Mouse (Mus musculus): ENCODE measurements around the gene Ablim1. TPM values are rescaled to one million over a fixed set of nuclear protein-coding genes. Genes with fewer than 3 reads are reported as not detected.
A peak's percentile ranks its signal among the peaks of the same experiment; 100 is the strongest.

Gene Ablim1
- polyA plus RNA-seq, 1 experiment from 2014 or later, result 26.6 TPM

DNA sequence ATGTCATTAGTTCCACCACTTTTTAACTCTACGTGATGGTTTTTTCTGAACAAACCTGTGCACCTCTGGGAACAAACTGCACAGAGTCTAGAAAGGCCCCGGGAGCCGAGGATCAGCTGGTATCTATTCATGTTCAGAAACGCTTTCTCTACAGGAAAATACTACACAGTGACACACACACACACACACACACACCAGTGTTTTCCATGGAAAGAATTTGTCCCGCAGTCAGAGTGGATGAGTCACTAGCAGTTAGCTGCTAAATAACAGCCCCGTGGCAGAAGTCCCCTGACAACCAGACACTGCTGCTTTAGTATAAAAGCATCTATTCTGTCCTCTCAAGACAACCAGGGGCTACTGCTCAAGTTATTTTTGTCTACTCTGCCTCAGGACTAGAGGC lies 115.4 kb downstream of the Ablim1 start:
- ATAC-seq (ENCODE audit: low FRiP score), result no peak
- 31% methylated on average over 6 of the region's 6 CpGs for WGBS
- H3K9ac ChIP-seq, result no peak overlapping the region

DNA sequence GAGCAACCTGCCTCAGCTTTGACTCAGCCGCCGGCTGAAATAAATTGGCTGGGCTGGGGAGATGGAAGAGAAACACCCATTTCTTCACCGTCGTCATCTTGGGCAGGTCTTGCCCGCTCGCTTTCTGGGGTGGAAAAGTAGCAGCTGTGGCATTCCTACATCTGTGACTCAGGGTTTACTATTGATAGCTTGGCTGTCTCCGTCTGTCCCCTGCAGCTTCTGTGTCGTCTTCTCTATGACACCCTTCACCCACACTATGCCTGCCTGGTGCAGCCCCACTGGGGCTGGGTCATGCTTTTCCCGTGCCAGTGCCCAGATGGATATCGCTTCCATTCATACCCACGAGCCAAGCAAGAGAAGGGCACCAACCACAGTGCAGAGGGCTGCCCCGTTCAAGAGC lies 116.2 kb downstream of the Ablim1 start:
- H3K9me3 ChIP-seq (replicated peaks), result no peaks in the 10 kb centered on the region
- H3K27ac ChIP-seq, result peak overlapping the region; percentile 46
- WGBS, result 41% methylated on average over 12 of the region's 12 CpGs
- no peak; the same call in 1 of the 2 replicates for ATAC-seq (ENCODE audit: low FRiP score)
- peak overlapping the region; percentile 9; the same call in 1 of the 2 replicates for H3K4me2 ChIP-seq (replicated peaks)
- H3K4me1 ChIP-seq, result peaks cover 42% of the 10 kb centered on the region
- 0 out of 2 replicates have a peak overlapping the region, but pooled peaks have one; percentile 29 for H3K9ac ChIP-seq
- H3K27me3 ChIP-seq, result peaks cover 15% of the 10 kb centered on the region
- no peaks in the 10 kb centered on the region for H3K36me3 ChIP-seq
- no peak overlapping the region for H3K4me3 ChIP-seq

More for the DNA sequence above, 115.4 kb downstream of the Ablim1 start:
- H3K27me3 ChIP-seq, result peaks cover 15% of the 10 kb centered on the region
- H3K36me3 ChIP-seq, result no peaks in the 10 kb centered on the region
- H3K27ac ChIP-seq, result 0 out of 2 replicates have a peak overlapping the region, but pooled peaks have one; percentile 46
- H3K4me2 ChIP-seq (replicated peaks), result 0 out of 2 replicates have a peak overlapping the region, but pooled peaks have one; percentile 9
- H3K9me3 ChIP-seq (replicated peaks), result no peaks in the 10 kb centered on the region
- peaks cover 42% of the 10 kb centered on the region for H3K4me1 ChIP-seq
- H3K4me3 ChIP-seq, result no peak overlapping the region

- peaks cover 15% of the 10 kb centered on the region for H3K27me3 ChIP-seq
- H3K9me3 ChIP-seq (replicated peaks), result no peaks in the 10 kb centered on the region
- no peak; the same call in 1 of the 2 replicates for ATAC-seq (ENCODE audit: low FRiP score)
- no peaks in the 10 kb centered on the region for H3K36me3 ChIP-seq
- no peak overlapping the region for H3K4me3 ChIP-seq
- peak overlapping the region; percentile 89; the same call in 1 of the 2 replicates for H3K4me2 ChIP-seq (replicated peaks)
- 50% methylated on average over 5 of the region's 5 CpGs for WGBS
- peaks cover 42% of the 10 kb centered on the region for H3K4me1 ChIP-seq
- no peak overlapping the region for H3K9ac ChIP-seq
- H3K27ac ChIP-seq, result peak overlapping the region; percentile 46; the same call in 1 of the 2 replicates
These were observed 116.7 kb downstream of the Ablim1 start for GRCm38 (mm10) chr19:57198029-57198428.

GRCm38 (mm10) chr19:57197043-57197817 lies 117.5 kb downstream of the Ablim1 start:
- H3K4me3 ChIP-seq, result peak overlapping the region; percentile 41
- ATAC-seq (ENCODE audit: low FRiP score), result peak; percentile 57; the same call in 1 of the 2 replicates
- WGBS, result 2% methylated on average over 37 of the region's 37 CpGs
- peak overlapping the region; percentile 75; the same call in 1 of the 2 replicates for H3K27ac ChIP-seq
- peaks cover 15% of the 10 kb centered on the region for H3K27me3 ChIP-seq
- H3K4me2 ChIP-seq (replicated peaks), result peak overlapping the region; percentile 89
- H3K9me3 ChIP-seq (replicated peaks), result no peaks in the 10 kb centered on the region
- peak overlapping the region; percentile 59 for H3K9ac ChIP-seq
- no peaks in the 10 kb centered on the region for H3K36me3 ChIP-seq
- H3K4me1 ChIP-seq, result peaks cover 42% of the 10 kb centered on the region

DNA sequence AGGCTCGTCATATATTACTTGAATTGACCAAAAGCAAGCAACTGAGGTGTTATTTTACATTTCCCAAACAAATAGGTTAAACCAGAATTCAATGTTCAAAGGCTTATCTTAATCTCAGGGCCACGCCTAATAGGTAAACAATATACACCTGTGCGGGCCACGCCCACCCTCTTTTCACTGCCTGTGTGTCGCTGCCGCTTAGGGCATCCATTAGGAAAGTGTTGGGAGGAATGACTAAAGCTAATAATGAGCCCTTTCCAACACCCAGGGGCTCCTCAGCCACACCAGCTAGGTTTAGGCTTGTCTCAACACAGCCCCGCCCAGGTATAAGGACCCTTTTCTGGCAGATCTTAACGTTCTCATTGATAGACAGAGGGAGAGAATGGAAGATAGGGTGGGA lies 118.1 kb downstream of the Ablim1 start:
- WGBS, result 52% methylated on average over 8 of the region's 8 CpGs
- Histone ChIP-seq H3K4me2 (replicated peaks) (peak overlapping the region; percentile 89), H3K4me3 (peak overlapping the region; percentile 41), H3K9me3 (replicated peaks) (no peaks in the 10 kb centered on the region), H3K27me3 (peaks cover 15% of the 10 kb centered on the region), H3K27ac (0 out of 2 replicates have a peak overlapping the region, but pooled peaks have one; percentile 75), H3K4me1 (peaks cover 42% of the 10 kb centered on the region), H3K9ac (0 out of 2 replicates have a peak overlapping the region, but pooled peaks have one; percentile 59), H3K36me3 (no peaks in the 10 kb centered on the region)
- ATAC-seq (ENCODE audit: low FRiP score), result no peak

GRCm38 (mm10) chr19:57195169-57195930 lies 119.4 kb downstream of the Ablim1 start:
- Histone ChIP-seq H3K9me3 (replicated peaks) (no peaks in the 10 kb centered on the region), H3K4me1 (peaks cover 38% of the 10 kb centered on the region), H3K4me3 (0 out of 2 replicates have a peak overlapping the region, but pooled peaks have one; percentile 6), H3K27ac (no peak overlapping the region), H3K4me2 (replicated peaks) (0 out of 2 replicates have a peak overlapping the region, but pooled peaks have one; percentile 89), H3K36me3 (no peaks in the 10 kb centered on the region), H3K27me3 (peaks cover 15% of the 10 kb centered on the region), H3K9ac (no peak overlapping the region)
- 91% methylated on average over 11 of the region's 11 CpGs for WGBS
- ATAC-seq (ENCODE audit: low FRiP score), result no peak

DNA sequence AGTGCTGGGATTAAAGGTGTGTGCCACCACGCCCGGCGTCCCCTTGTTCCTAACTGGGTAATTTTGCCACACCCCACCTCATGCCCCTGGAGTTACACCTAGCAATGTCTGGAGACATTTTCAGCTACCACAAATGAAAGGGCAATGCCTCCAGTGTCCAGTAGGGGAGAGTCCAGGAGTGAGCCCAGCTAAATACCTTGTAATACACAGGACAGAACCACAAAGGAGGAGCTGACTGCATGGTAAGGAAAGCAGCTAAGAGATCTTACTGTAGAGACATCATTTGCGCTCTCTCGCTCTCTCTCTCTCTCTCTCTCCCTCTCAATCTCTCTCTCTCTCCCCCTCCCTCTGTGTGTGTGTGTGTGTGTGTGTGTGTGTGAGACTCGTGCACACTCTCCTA lies 120.8 kb downstream of the Ablim1 start:
- peaks cover 27% of the 10 kb centered on the region for H3K4me1 ChIP-seq
- H3K27ac ChIP-seq, result no peak overlapping the region
- no peak overlapping the region for H3K4me2 ChIP-seq (replicated peaks)
- H3K36me3 ChIP-seq, result no peaks in the 10 kb centered on the region
- H3K4me3 ChIP-seq, result no peak overlapping the region
- ATAC-seq (ENCODE audit: low FRiP score), result no peak
- no peak overlapping the region for H3K9ac ChIP-seq
- peaks cover 15% of the 10 kb centered on the region for H3K27me3 ChIP-seq
- no peaks in the 10 kb centered on the region for H3K9me3 ChIP-seq (replicated peaks)
- WGBS, result 83% methylated on average over 6 of the region's 6 CpGs

GRCm38 (mm10) chr19:57193382-57193781 lies 121.3 kb downstream of the Ablim1 start:
- WGBS, result 92% methylated on average over 12 of the region's 12 CpGs
- Histone ChIP-seq H3K4me2 (replicated peaks) (no peak overlapping the region), H3K9ac (no peak overlapping the region), H3K27me3 (peaks cover 15% of the 10 kb centered on the region), H3K9me3 (replicated peaks) (no peaks in the 10 kb centered on the region), H3K4me3 (no peak overlapping the region), H3K27ac (no peak overlapping the region), H3K4me1 (peaks cover 21% of the 10 kb centered on the region), H3K36me3 (no peaks in the 10 kb centered on the region)
- ATAC-seq (ENCODE audit: low FRiP score), result no peak

DNA sequence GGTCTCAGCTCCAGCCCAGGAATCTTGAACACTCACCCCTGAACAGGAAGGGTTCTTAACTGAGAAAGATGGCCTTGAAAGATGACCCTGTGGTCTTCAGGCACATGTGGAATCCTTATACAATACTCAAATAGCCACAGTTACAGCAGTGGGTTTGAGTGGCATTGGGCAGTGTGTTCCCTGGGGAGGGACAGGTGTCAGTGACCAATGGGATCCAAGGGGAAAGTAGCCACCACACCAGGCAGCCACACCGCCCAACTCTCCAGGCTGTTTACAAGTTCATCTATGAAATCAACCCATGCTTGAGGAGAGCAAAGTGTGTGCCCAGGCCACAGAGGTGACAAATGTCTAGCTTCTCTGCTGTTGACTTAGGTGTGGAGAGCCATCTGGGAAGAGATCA lies 123.6 kb downstream of the Ablim1 start:
- ATAC-seq (ENCODE audit: low FRiP score), result no peak
- H3K27ac ChIP-seq, result no peak overlapping the region
- H3K4me2 ChIP-seq (replicated peaks), result no peak overlapping the region
- no peak overlapping the region for H3K4me3 ChIP-seq
- peaks cover 12% of the 10 kb centered on the region for H3K27me3 ChIP-seq
- no peak overlapping the region for H3K9ac ChIP-seq
- H3K9me3 ChIP-seq (replicated peaks), result no peaks in the 10 kb centered on the region
- WGBS, result 77% methylated on average over 1 of the region's 1 CpGs
- no peaks in the 10 kb centered on the region for H3K36me3 ChIP-seq
- H3K4me1 ChIP-seq, result 0 out of 2 replicates have a peak, but pooled peaks cover 3% of the 10 kb centered on the region

DNA sequence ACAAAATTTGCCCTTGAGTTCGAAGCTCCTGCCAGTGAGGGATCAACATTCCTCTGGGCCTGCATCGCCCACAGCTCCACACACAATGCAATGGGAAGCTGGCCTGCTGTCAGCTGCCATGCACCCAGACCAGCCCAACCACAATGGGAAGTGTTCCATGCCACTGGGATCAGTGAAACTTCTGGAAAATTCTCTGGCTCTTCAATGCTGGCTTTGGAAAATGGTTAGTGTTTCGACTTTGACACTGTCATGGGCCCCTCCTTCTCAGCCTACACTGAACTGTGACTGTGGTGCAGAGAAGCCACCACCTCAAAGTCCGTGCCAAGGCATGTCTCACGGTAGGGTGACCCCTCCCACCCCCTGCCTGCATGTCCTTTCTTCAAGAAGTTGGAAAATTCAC lies 125.3 kb downstream of the Ablim1 start:
- no peak for ATAC-seq (ENCODE audit: low FRiP score)
- 0 out of 2 replicates have a peak, but pooled peaks cover 3% of the 10 kb centered on the region for H3K4me1 ChIP-seq
- no peak overlapping the region for H3K27ac ChIP-seq
- no peaks in the 10 kb centered on the region for H3K27me3 ChIP-seq
- no peaks in the 10 kb centered on the region for H3K9me3 ChIP-seq (replicated peaks)
- 78% methylated on average over 5 of the region's 5 CpGs for WGBS
- H3K36me3 ChIP-seq, result no peaks in the 10 kb centered on the region
- no peak overlapping the region for H3K9ac ChIP-seq
- no peak overlapping the region for H3K4me2 ChIP-seq (replicated peaks)
- no peak overlapping the region for H3K4me3 ChIP-seq

DNA sequence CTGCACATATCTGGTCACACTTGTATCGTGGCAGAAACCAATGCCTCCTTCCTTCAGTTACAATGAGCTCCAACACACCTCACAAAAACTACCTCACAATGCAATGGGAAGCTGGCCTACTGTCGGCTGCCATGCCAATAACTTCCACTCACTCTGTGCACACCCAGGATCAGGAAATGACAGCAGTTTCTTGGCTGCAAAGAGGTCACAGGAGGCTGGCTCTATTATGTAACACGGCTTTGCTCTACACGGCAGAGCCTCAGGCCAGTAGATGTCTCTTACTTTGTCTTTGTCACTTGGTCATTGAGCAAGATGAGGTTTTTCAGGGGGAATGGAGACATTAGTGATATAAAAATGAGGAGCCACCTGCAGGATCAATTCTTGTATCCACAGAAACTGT lies 126.2 kb downstream of the Ablim1 start:
- Histone ChIP-seq H3K4me3 (no peak overlapping the region), H3K27me3 (no peaks in the 10 kb centered on the region), H3K9ac (no peak overlapping the region), H3K9me3 (replicated peaks) (no peaks in the 10 kb centered on the region), H3K27ac (no peak overlapping the region), H3K36me3 (no peaks in the 10 kb centered on the region), H3K4me2 (replicated peaks) (no peak overlapping the region), H3K4me1 (0 out of 2 replicates have a peak, but pooled peaks cover 3% of the 10 kb centered on the region)
- WGBS, result 84% methylated on average over 4 of the region's 4 CpGs
- ATAC-seq (ENCODE audit: low FRiP score), result no peak

GRCm38 (mm10) chr19:57185021-57185420 lies 129.7 kb downstream of the Ablim1 start:
- no peak for ATAC-seq (ENCODE audit: low FRiP score)
- Histone ChIP-seq H3K4me1 (0 out of 2 replicates have a peak, but pooled peaks cover 3% of the 10 kb centered on the region), H3K9ac (no peak overlapping the region), H3K9me3 (replicated peaks) (no peaks in the 10 kb centered on the region), H3K4me3 (no peak overlapping the region), H3K4me2 (replicated peaks) (no peak overlapping the region), H3K27me3 (no peaks in the 10 kb centered on the region), H3K36me3 (no peaks in the 10 kb centered on the region), H3K27ac (no peak overlapping the region)
- 75% methylated on average over 3 of the region's 3 CpGs for WGBS

Data from hindbrain, embryonic 12.5 days (tissue).